Mouse (Mus musculus): ENCODE results near the gene Thap8.

Thap8 gene

DNA sequence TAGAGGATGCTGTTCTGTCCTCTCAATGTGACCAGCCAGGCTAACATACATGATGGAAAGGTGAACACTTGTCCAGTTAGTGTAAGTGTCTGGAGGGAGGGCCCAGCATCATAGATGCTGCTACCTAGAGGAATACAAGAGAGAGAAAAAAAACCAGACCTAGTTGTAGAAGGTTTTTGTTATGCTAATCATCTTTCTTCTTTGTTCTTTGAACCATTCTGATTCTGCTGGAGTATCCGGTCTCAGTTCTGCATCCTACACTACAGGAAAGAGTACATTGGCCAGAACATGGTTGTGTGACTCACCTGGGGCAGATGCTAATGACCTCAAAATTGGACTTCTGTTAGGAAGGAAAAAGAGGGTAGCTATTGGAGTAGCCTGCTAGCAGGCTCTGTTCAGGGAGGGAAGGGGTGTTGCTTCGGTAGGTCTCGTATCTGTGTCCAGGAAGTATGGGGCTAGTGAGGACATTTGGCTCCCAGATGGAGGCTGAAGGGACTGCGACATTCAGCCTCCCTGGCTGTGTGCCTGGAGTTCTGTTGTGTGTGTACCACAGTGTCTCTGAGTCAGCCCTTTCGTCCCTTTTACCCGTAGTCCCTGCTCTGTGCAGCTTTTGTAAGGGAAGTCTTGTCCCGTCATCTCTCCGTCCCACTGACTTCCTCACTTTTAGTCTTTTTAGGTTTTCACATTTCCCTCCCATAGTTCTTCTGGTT lies 7.0 kb downstream of the Thap8 start:
- DNase-seq (ENCODE audit: low read depth, low spot score): no peak

- no peak for DNase-seq (ENCODE audit: low read depth, low spot score)
These were observed 8.2 kb downstream of the Thap8 start for GRCm38 (mm10) chr7:30288046-30288445.

DNA sequence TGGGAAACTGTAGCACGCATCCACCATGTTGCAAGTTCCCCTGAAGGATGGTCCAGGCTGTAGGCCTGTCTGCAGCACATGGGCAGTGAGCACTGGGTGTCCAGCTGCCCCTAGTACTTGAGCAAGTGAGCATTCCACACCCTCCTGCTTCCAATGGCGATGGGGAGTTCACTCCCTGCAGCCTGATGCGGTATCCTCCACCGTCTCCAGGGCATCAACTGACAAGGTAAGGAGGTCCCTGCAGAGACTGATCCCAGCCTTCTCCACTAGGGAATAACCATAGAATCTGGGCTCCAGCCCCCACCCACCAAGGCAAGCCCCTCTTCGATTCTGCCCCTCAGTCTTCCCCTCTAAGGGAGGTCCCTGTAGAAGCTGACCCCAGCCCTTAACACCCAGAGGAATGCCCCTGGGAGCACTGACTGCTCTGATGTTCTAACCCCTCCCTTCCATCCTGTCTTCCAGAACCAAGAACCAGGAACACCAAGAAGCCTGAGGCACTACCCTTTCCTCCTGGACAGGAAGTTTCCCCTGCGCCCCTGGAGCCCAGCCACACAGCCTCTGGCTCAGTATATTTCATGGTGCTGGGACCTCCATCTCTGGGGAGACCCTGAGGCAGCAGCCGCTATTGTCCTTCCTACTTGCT lies 9.3 kb downstream of the Thap8 start:
- DNase-seq (ENCODE audit: low read depth, low spot score): no peak

- no peak for DNase-seq (ENCODE audit: low read depth, low spot score)
These were observed 10.0 kb downstream of the Thap8 start for GRCm38 (mm10) chr7:30289714-30290399.

GRCm38 (mm10) chr7:30291215-30292131 lies 11.6 kb downstream of the Thap8 start, which contains the start of gene Clip3:
TSS of gene Clip3 (plus strand) at chr7:30291728.
- DNase-seq (ENCODE audit: low read depth, low spot score): peak; percentile 41

- DNase-seq (ENCODE audit: low read depth, low spot score): no peak
These were observed 13.9 kb downstream of the Thap8 start for GRCm38 (mm10) chr7:30293795-30294194.

DNA sequence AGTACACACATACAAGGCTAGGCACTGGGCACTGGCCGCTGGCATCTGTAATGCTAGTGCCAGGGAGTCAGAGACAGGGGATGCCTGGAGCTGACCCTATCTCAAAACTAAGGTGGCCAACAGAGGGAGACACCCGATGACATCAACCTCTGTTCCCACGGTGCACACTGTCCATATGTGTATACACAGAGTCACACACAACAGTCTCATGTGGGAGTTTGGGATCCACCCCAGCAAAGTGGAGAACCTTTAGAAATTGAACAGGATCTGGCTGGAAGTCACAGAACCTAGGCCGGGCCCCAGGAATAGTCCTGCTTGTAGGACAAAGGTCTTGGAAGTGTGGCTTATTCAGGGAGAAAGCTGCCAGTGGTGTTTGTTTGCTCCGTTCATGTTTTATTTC lies 14.4 kb downstream of the Thap8 start:
- DNase-seq (ENCODE audit: low read depth, low spot score): no peak

DNA sequence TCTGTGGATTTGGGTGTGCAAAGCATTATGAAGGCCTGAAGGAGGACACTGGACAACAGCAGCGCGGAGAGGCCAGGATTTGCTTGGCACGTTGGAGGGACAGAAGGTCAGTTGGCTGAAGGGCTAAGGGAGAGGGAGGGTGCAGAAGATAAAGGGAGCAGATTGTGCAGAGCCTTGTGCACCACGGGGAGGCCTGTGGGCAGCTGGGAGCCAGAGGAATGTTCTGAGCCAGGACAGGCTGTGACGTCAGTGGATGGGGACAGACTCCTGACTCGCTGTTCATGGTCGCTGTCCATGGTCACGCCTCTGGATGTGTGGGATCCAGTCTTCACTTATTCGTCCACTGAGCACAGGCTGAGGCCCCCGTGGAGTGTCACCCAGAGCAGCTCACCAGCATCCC lies 15.2 kb downstream of the Thap8 start:
- DNase-seq (ENCODE audit: low read depth, low spot score): no peak

DNA sequence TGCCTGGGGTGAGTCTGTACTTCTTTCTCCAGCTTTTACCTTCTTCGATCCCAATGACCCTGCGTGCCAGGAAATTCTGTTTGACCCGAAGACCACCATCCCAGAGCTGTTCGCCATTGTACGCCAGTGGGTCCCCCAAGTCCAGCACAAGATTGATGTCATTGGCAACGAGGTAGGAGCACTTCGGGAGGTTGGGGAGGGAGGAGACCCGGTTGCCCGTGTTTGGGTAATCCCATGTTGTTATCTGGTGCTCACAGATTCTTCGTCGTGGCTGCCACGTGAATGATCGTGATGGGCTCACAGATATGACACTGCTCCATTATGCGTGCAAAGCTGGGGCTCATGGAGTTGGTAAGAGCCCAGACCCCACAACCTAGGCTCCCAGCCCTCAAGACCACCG lies 16.9 kb downstream of the Thap8 start:
- no peak for DNase-seq (ENCODE audit: low read depth, low spot score)

- DNase-seq (ENCODE audit: low read depth, low spot score): no peak
These were observed 17.4 kb downstream of the Thap8 start for GRCm38 (mm10) chr7:30297266-30297665.

DNA sequence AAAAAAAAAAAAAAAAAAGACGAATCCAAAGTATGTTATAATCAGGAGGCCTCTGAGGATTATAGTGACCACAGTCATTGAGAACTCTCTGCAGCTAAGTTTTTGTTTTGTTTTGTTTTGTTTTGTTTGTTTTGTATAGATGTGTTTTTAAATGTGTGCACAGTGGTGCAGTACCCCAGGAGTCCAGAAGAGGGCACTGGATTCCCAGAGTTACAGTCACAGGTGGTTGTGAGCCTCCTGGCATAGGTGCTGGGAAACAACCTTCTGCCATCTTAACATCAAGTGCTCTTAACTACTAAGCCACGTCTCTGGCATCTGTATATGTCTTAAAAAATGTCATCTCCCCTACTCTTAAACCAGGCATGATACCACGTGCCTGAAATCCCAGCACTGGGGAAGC lies 21.0 kb downstream of the Thap8 start:
- DNase-seq (ENCODE audit: low read depth, low spot score): peak; percentile 64

DNA sequence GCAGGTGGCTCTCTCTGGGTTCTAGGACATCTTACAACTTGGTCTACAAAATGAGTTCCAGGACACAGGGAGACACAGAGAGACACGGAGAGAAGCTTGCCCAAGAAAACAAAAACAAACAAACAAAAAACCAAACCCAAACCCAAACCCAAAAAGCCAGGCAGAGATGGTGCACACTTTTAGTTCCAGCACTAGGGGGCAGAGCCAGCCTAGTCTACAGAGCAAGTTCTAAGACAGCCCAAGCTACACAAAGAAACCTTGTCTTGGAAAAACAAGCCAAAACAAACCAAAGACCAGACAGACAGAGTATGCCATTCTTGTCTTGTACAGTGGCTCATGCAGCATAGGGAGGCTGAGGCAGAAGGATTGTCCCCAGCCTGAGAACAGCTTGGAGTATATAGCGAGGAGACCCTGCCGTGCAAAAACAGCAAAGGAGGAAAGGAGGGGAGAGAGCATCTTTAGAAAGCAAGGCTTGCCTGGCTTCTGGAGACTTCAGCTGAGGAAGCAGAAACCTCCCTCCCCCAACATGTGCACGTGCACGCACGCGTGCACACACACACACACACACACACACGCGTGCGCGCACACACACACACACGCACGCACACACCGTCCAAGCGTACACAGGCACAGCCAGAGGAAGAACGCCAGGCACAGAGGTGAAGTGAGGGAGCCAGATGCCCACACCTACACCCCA lies 26.3 kb downstream of the Thap8 start:
- peak; percentile 57 for DNase-seq (ENCODE audit: low read depth, low spot score)

GRCm38 (mm10) chr7:30308076-30309005 lies 28.4 kb downstream of the Thap8 start, which contains the start of gene Alkbh6:
TSS of gene Alkbh6 (plus strand) at chr7:30308717.
- DNase-seq (ENCODE audit: low read depth, low spot score): peak; percentile 97

DNA sequence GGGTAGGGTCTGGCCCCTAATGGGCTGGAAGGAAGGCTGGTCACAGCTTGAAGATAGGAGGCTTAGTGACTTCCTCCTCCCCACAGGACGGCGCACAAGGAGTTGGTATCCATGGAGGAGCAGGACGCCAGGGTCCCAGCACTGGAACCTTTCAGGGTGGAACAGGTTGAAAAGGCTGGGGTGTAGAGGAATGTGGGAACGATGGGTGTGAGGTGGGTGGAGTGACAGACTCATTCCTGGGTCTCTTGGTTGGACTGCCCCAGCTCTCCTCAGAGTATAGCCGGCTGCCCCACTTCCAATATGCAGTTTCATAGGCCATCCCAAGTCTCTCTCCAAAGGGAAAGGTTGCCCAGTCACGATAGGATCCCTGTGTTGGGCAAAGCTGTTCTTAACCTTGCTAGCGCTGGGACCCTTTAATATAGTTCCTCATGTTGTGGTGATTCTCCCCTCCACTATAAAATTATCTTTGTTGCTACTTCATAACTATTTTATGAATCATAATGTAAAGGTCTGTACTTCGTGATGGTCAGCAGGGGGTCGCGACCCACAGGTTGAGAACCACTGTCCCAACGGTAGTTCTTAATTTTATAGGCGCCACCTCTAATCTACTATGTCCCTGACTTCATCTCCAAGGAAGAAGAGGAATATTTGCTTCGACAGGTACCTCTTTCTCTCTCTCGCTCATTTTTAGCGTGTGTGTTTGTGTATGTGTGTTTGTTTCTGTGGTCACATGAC lies 29.7 kb downstream of the Thap8 start:
- no peak for DNase-seq (ENCODE audit: low read depth, low spot score)

DNA sequence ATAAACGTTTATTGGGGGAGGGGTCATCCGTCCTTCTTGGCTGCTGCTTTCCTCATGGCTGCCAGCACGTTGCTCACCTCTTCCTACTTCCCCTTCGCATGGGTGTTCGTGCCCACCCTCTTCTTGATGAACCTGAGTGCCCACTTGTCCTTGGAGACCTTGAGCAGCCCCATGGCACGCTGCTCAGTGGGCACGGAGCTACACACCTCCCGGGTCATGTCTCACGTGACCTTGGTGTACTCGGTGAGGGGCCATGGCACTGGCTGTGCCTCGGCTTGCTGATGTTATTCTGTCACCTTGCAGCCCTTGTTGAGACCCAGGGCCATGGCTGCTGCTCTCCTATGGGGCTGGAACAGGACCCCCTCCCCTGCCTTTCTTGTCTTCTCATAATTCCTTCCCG lies 30.2 kb downstream of the Thap8 start:
- no peak for DNase-seq (ENCODE audit: low read depth, low spot score)

- no peak for DNase-seq (ENCODE audit: low read depth, low spot score)
These were observed 33.9 kb downstream of the Thap8 start for GRCm38 (mm10) chr7:30313666-30314320.

DNA sequence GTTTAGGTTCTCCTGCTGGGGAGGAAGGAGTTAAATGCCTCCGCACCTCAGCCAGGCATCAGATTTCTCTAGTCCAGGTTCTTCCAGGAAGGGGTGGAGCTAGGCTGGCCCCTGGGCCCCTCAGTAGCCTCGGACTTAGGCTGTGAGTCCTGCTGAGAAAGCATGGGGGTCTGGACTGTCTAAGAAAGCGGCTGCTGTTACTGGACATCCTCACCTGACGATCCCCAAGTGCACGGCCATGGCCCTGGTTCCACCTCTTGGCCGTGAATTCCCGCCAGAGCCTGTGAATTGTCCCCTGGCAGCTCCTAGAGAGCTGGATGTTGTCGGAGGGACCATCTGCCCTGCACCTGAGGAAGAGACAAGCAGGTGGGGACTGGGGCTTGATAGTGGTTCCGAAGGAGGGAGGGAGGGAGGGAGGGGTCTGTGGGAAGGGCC lies 34.8 kb downstream of the Thap8 start, which contains the start of gene Syne4:
Gene Syne4 (plus strand): TSS at position 87 of the 435 bp plus-strand sequence.
- no peak for DNase-seq (ENCODE audit: low read depth, low spot score)
